In the genomic region with DNA sequence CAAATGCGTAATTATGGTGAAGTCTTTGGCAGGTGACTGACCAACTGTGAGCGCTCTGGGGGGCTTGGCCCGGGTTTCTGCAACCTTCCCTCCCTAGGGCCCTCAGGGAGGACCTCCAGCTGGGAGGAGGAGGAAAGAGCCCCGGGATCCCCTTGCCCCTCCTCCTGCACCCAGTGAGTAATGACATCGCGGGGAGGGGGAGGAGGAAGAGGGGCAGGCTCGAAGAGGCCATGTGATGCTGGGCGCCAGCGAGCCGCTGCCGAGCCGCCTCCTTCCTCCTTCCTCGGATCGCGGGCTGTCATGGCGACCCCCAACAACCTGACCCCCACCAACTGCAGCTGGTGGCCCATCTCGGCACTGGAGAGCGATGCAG, we compare ENCODE assay signal across 8 mouse cellular contexts. TPM values are rescaled to one million over a fixed set of nuclear protein-coding genes. Genes with fewer than 3 reads are reported as not detected.
DNase-seq lines count a peak whose midpoint lies in the region; ATAC-seq and TF ChIP-seq lines count a peak whose summit lies in the region.

A gene (plus strand): TSS at position 231 of the 373 bp plus-strand sequence.

- DNase-seq in kidney, adult 2 months: no peak
- no peak for DNase-seq in kidney, postnatal 25 days
- DNase-seq in cerebellum, adult 18-20 months: peak; percentile 82 to 88
- peak; percentile 71 to 78 for DNase-seq in layer of hippocampus, postnatal 10 days (ENCODE audit: low spot score in 2 of 2)
- DNase-seq in midbrain, postnatal 0 days (ENCODE audit: low spot score): peak; percentile 86
- DNase-seq in thymus, postnatal 4 days: no peak

- H3K4me2 ChIP-seq in forebrain, embryonic 15.5 days (replicated peaks): peak within 1 kb of the TSS; percentile 67
- H3K4me2 ChIP-seq in midbrain, postnatal 0 days (ENCODE audit: low read depth, low read length, poor library complexity, severe bottlenecking): peak within 1 kb of the TSS; percentile 87

- WGBS in kidney, adult 2 months: 2% methylated on average over 17 of the region's 18 CpGs
- 0% methylated on average over 15 of the region's 18 CpGs for WGBS in forebrain, embryonic 15.5 days
- WGBS in midbrain, postnatal 0 days: under 1% methylated on average over 12 of the region's 18 CpGs

- no peaks in the 10 kb centered on the region for H3K4me1 ChIP-seq in kidney, adult 2 months (ENCODE audit: control insufficient read depth, insufficient read depth, low read length)
- H3K4me1 ChIP-seq in forebrain, embryonic 15.5 days: peaks cover 27% of the 10 kb centered on the region
- peaks cover 24% of the 10 kb centered on the region; the same call in 1 of the 2 replicates for H3K4me1 ChIP-seq in midbrain, postnatal 0 days (ENCODE audit: insufficient read depth, low read length)

- no peak within 1 kb of the TSS for H3K27ac ChIP-seq in kidney, adult 2 months (ENCODE audit: insufficient read depth, low read depth, low read length)
- peak within 1 kb of the TSS; percentile 84 for H3K27ac ChIP-seq in forebrain, embryonic 15.5 days (replicated peaks)
- H3K27ac ChIP-seq in midbrain, postnatal 0 days (ENCODE audit: low read depth, low read length): peak within 1 kb of the TSS; percentile 90

- TF ChIP-seq CTCF in kidney, adult 2 months (conservative IDR thresholded peaks at IDR 0.05; ENCODE audit: insufficient read depth, insufficient read length, low read depth, low read length): no peak
- no peak; the same call in 1 of the 2 replicates for TF ChIP-seq CTCF in midbrain, postnatal 0 days (IDR thresholded peaks at IDR 0.05)

- H3K4me3 ChIP-seq in kidney, adult 2 months (ENCODE audit: insufficient read depth, low read depth, low read length): peak within 1 kb of the TSS; percentile 13; the same call in 1 of the 2 replicates
- peak within 1 kb of the TSS; percentile 99 for H3K4me3 ChIP-seq in forebrain, embryonic 15.5 days
- peak within 1 kb of the TSS; percentile 60 for H3K4me3 ChIP-seq in midbrain, postnatal 0 days (ENCODE audit: low read depth, low read length)

- H3K36me3 ChIP-seq in kidney, adult 2 months (ENCODE audit: control insufficient read depth, insufficient read depth, low read length): no peaks in the 10 kb centered on the region
- no peaks in the 10 kb centered on the region for H3K36me3 ChIP-seq in forebrain, embryonic 15.5 days
- peaks cover 5% of the 10 kb centered on the region; the same call in 1 of the 2 replicates for H3K36me3 ChIP-seq in midbrain, postnatal 0 days (ENCODE audit: insufficient read depth, low read length)

- no peak for TF ChIP-seq POLR2A in kidney, adult 2 months (IDR thresholded peaks at IDR 0.05; ENCODE audit: low read depth, low read length)

- H3K9me3 ChIP-seq in forebrain, embryonic 15.5 days: no peaks in the 10 kb centered on the region
- H3K9me3 ChIP-seq in midbrain, postnatal 0 days (ENCODE audit: low read length): no peaks in the 10 kb centered on the region

- peak within 1 kb of the TSS; percentile 93 for H3K9ac ChIP-seq in forebrain, embryonic 15.5 days (replicated peaks)
- peak within 1 kb of the TSS; percentile 95 for H3K9ac ChIP-seq in midbrain, postnatal 0 days (replicated peaks; ENCODE audit: low read length, poor library complexity, severe bottlenecking)

- H3K27me3 ChIP-seq in kidney, adult 2 months (replicated peaks; ENCODE audit: control insufficient read depth, insufficient read depth, low read length): no peaks in the 10 kb centered on the region
- no peaks in the 10 kb centered on the region for H3K27me3 ChIP-seq in forebrain, embryonic 15.5 days
- no peaks in the 10 kb centered on the region for H3K27me3 ChIP-seq in midbrain, postnatal 0 days (ENCODE audit: insufficient read depth, low read length)

- peak; percentile 86 for ATAC-seq in forebrain, embryonic 15.5 days (replicated peaks)
- peak; percentile 87 for ATAC-seq in midbrain, postnatal 0 days (ENCODE audit: low FRiP score)
- ATAC-seq in CD4-positive, CD25-positive, alpha-beta regulatory T cell, adult 4 months: no peak

RNA-seq across cellular contexts. Expression of the gene that starts here (rescaled TPM):
- polyA plus RNA-seq in kidney, adult 2 months (2012; rRNA removed): 0.31 and 0.38 TPM in 2 replicates
- polyA plus RNA-seq in forebrain, embryonic 15.5 days (2015; fragmentation: Nextera tagmentation; extraction: Ambion mirVana): 111 and 112 TPM in 2 replicates
- total RNA-seq in layer of hippocampus, postnatal 10 days (2021): 100 to 1,000 TPM in 1 of 2 experiments, 10 to 100 TPM in 1; 89.7 to 103 TPM
- 150 and 182 TPM in 2 replicates for total RNA-seq in midbrain, postnatal 0 days (2014; rRNA removed)
- 147 and 155 TPM in 2 replicates for polyA plus RNA-seq in midbrain, postnatal 0 days (2015; fragmentation: Nextera tagmentation; extraction: Ambion mirVana)
- not detected for polyA plus RNA-seq in CD4-positive, CD25-positive, alpha-beta regulatory T cell, adult 4 months (2017; shearing (Covaris generic))

Comparison
In these comparisons a context has a peak if more than half of its experiments do, and no peak if none do; other contexts are left out.
1. RNA of the gene that starts here (polyA plus RNA-seq): 147 to 155 TPM in midbrain, postnatal 0 days and 111 to 112 TPM in forebrain, embryonic 15.5 days; 0.31 to 0.38 TPM in kidney, adult 2 months and not detected in CD4-positive, CD25-positive, alpha-beta regulatory T cell, adult 4 months; every median in the first group is over 10 times any median in the second.
2. DNase-seq: peak in cerebellum, adult 18-20 months (2 of 2), layer of hippocampus, postnatal 10 days (2 of 2) and midbrain, postnatal 0 days (single experiment); none in kidney, adult 2 months (single experiment), kidney, postnatal 25 days (0 of 2) and thymus, postnatal 4 days (single experiment).
3. H3K4me3 ChIP-seq: peak in every context shown above with its lines; median percentile 99 in forebrain, embryonic 15.5 days; 60 in midbrain, postnatal 0 days; 13 in kidney, adult 2 months.